Mouse (Mus musculus): ENCODE measurements around the gene Cnmd. TPM values are rescaled to one million over a fixed set of nuclear protein-coding genes. Genes with fewer than 3 reads are reported as not detected.

Cnmd gene
- total RNA-seq, 1 experiment from 2014 or later = 1.6 TPM

DNA sequence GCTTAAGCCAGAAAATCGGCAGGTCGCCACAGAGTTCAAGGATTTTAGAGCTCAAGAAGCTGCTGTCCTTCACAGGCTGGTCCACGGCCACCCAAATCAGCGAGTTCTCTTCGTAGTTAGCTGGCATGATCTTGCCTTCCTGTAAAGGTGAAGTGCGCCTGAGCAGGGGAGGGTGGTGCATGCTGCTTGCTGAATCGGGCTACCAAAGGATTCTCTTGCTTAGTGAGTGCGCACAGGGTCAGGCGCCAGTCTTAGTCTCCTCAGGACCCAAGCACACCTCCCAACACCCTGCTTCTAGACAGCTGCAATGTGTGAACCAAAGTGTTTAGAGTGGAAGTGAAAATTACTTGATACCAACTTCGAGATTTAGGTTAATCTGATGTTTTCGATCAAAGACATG lies 16.6 kb downstream of the Cnmd start:
- DNase-seq = no peak

DNA sequence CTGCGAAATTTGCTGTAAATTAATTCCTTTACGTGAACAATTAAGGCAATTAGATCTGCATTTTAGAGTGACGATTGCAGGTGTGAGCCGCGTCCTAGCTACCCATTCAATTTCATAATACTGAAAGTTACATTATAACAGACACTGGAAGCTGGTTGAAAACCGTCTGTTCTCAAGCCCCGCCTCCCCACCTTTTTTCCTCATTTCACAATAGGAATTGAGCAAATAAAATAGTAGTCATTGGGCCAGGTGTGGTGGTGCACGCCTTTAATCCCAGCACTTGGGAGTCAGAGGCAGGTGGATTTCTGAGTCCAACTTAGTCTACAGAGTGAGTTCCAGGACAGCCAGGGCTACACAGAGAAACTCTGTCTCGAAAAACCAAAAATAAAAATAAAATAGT lies 19.9 kb downstream of the Cnmd start:
- DNase-seq = no peak

DNA sequence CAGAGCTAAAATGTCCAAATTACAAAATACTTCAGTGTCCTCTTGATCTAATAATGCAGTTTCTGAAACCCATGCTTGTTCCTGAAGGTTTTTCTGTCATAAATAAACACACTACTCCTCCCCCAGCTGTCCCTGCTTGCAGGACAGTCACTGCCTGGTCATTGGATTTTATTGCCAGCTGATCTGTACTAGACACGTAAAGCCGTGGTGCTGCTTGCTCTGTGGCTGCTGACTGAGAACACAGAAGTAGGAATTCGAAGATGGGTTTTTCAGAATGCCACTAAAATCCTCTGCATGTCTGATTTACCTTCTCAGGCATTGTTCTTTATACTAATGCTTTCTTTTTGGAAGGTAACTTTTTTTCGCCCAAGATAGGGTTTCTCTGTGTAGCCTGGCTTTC lies 25.2 kb downstream of the Cnmd start:
- DNase-seq = peak; percentile 30

DNA sequence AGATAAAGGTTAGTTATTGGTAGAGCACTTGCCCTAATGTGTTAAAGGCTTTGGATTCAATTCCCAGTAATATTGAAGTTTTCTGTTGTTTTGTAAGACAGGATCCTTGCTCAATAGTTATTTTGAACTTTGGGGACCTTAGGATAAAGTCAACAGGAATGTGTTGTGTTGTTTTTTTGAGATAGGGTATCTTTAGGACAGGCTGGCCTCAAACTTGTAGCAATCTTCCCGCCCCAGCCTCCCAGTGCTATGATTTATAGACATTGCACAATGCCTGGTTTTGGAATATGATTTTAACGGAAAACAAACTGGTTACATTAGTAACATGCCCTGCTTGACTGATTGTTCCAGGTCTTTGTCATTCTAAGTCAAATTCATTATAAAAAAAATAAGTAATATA lies 28.8 kb downstream of the Cnmd start:
- peak; percentile 17 for DNase-seq

- no peak for DNase-seq
Measured at GRCm38 (mm10) chr14:79632330-79632729, 29.6 kb downstream of the Cnmd start.

- DNase-seq = no peak
Measured at GRCm38 (mm10) chr14:79621143-79621542, 40.8 kb downstream of the Cnmd start.

DNA sequence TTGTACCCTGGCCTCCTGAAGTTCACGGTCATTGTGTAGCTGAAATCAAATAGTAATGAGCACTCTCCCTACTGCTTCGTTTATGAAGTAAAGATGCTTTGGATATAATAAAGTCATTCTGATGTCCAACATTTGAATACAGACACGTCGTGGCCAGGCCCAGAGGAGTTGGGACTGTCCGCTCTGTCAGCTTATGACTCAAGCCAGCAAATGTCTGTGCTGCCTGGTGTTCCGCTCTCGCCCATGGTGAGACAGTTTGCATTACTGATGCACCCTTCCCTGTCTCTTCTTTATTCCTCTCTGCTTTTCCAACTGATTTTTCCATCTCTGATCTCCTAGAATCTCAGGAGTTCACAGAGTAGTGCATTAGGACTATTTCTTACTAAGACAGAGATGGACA lies 42.2 kb downstream of the Cnmd start:
- no peak for DNase-seq

DNA sequence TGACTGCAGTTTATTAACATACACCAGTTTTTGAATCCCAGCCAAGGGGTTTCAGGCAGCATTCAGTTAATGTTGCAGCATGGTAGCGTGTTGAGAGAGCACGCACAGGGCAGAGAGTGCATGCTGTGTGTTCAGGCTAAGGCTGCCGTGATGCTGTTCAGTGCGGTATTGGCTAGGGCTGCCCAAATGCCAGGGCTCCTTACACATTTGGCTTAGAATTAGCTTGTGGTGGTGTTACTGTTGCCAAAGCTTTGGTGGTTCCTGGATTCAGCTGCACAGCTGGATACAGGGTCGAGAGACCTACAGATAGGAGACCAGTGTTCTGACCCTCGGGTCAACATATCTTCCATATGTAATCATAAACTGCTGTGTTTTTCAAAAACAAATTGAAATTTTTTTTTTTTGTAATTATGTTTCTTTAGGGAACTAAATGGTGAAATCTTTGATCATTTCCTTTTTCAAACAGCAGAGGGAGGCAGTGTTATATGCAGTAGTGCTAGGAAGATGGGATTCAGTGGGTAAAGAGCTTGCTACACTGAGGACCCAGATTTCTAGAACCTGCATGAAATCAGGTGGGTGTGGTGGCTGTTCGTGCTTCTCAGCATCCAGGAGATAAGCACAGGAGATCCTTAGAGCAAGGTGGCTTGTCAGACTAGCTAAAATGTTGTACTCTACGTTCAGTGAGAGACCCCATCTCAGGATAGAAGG lies 44.7 kb downstream of the Cnmd start:
- no peak for DNase-seq

DNA sequence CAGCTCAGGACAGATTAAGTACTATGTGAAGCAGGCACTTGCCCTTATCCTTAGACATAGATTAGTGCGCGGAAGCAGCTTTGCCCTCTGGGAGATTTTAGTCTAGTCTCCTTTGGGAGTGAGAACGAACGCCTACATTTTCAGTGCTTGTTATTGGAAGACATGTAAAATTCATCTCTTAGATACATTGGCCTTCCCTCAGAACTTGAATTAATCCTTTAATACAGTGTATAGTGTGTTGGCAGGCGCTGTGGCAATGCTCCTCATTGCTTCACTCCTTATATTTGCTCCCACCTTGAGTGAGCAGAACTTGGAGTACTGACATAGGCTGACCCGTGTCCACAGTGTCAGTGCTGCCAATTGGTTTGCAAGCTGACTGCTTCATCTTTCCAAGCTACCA lies 53.7 kb downstream of the Cnmd start:
- DNase-seq = no peak

DNA sequence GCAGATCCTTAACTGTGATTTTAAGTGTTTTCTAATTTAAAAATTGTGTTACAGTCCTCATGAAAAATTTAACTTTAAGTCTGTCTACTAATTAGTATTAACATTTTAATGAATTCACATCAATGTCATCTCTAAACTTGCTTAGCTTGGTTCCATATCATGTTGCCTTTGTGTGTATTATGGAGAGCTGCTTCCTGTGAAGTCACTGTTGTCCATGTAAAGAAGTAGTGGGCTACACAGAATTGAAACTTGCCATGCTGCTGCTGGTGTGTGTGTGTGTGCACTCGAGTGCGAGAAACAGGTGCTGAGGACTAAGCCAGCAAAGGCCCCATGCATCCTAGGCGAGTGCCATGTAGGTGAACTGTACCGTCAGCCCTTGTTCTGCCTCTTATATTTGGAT lies 54.6 kb downstream of the Cnmd start:
- DNase-seq = no peak

DNA sequence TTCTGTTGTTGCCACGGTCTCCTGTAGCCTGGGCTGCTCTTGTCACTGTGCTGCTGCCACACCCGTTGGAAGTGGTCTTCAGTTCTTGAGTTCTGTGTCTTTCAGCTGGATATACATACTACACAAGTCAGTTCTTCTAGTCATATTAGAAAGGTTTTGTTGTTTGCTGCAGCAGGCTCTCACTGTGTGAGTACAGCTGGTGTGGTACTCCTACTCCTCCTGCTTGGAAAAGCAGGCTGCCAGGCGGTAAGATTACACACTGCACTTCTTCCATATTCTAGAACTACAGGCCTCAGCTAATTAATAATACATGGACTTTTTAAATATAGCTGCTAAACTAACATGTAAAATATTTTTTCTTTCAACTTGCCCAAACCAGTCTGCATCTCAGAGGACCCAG lies 55.1 kb downstream of the Cnmd start:
- no peak for DNase-seq

DNA sequence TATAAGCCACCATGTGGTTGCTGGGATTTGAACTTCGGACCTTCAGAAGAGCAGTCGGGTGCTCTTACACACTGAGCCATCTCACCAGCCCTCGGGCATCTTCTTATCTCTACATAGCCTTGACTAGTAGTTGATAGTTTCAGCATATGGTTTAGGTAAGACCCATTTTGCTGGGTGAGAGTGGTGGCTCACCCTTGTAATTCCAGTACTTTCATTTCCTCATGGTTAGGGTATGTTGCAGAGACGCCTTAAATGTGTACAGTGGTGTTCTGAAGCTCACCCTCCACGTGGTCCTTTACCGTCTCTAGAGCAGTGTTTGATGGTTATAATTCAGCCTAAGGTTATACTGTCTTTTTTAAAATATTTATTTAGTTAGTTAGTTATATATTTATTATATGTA lies 55.6 kb downstream of the Cnmd start:
- no peak for DNase-seq

DNA sequence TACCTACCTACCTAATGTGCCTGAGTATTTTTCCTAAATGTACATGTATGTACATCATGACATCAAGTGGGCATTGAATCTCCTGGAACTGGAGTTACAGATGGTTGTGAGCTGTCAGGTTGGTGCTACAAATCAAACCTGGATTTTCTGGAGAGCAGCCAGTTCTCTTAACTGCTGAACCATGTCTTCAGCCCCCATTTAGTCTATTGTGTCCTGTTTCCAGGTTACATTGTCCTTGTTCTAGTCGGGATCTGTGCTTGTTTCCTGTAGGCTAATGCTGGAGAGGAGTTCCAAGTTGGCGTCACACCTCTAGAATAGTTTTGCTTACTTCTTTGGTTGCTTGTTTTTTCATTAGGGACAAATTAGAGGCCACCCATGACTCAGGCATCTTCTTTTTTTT lies 56.1 kb downstream of the Cnmd start:
- no peak for DNase-seq

DNA sequence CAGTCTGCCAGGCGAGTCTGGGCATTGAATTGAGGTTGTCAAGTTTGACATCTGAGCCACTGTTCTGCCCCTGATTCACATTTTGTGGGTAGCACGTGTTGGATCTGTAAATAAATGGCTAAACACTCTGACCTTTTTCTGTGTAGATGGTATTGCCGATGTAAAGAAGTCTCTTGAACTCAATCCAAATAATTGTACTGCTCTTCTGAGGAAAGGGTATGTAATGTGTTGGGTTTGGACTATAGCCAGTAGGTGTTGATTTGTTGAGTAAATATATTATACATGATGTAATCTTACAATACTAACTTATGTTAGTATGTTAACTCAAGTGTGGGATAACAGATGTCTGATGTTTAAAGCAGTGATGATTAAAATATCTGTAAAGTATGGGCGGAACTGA lies 65.4 kb downstream of the Cnmd start:
- DNase-seq = no peak

DNA sequence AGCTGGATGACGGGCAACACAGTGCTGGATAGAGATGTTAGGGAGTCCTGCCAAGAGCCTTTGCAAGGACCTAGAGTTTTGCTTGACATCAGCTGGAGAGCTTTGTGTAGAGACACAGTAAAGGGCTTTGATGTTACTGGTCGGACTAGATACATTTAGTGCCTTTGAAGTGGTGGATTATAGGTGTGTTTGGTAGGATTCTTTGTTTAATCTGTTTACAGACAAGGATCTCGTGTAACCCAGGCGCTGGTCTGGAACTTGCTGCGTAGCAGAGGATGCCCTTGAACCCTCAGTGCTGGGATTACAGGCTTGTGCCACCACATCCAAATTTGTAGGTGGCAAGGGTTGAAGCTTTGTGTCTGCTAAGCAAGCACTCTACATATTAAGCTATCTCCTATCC lies 67.9 kb downstream of the Cnmd start:
- peak; percentile 22 for DNase-seq

GRCm38 (mm10) chr14:79591611-79592010 lies 70.4 kb downstream of the Cnmd start:
- DNase-seq = no peak

GRCm38 (mm10) chr14:79590916-79591315 lies 71.1 kb downstream of the Cnmd start:
- no peak for DNase-seq

- no peak for DNase-seq
Measured at GRCm38 (mm10) chr14:79589401-79589800, 72.6 kb downstream of the Cnmd start.

DNA sequence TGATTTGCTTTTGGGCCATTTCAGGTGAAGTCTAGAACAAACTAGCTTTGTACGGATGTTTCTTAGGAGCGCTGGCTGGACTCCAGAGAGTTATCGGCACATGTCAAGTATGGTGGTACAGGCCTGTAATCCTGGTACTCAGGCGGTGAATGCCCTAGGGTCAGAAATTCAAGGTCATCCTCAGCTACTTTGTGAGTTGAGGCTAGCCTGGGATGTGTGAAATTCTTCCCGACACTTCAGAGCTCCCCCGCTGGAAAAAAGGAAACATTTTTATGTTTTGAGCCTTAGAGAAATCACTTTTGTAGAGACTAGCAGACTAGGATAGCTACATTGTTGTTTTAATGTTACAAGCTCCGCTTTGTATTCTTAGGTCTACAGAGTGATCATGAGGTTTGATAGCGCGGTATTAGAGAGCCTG lies 73.4 kb downstream of the Cnmd start:
- no peak for DNase-seq

GRCm38 (mm10) chr14:79587852-79588229 lies 74.1 kb downstream of the Cnmd start:
- DNase-seq = no peak
